Mouse (Mus musculus): Measurements from ENCODE around the gene Pank3.

DNA sequence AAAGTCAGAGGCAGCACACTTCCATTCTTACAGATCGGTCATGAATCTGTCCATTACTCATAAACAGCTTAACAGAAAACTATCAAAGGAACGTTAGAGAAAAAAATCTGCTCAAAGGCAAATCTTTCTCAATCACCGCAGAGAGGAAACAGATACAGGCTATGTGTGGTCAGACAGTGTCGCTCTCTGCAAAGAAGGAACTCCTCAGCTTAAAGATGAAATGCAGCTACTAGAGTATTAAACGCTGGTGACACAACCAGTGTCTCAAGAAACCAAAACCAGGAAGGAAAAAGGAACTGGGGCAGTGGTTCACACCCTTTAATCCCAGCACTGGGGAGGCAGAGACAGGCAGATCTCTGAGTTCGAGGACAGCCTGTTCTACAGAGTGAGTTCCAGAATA lies 58.4 kb downstream of the Pank3 start:
- TF ChIP-seq CTCF (IDR thresholded peaks at IDR 0.05) = no peak
- no peak for TF ChIP-seq POLR2A (IDR thresholded peaks at IDR 0.05; ENCODE audit: insufficient read depth, low read depth, low read length)
